In genomic region chr11:46073061-46073849, GRCm38 (mm10) we compare ENCODE assay signal across 10 mouse cellular contexts. TPM values are rescaled to one million over a fixed set of nuclear protein-coding genes. Genes with fewer than 3 reads are reported as not detected.
DNase-seq lines count a peak whose midpoint lies in the region; ATAC-seq and TF ChIP-seq lines count a peak whose summit lies in the region.
"Had no signal": no experiment of that assay in that cellular context is flagged by ENCODE, and none has a peak within 500 bp of the region (broad histone marks: within the 10 kb centered on the region; RNA-seq: fewer than 3 reads in every experiment).

No protein-coding gene starts in this region.

- 58% methylated on average over 15 of the region's 15 CpGs for WGBS in lung, embryonic 15.5 days
- 49% methylated on average over 15 of the region's 15 CpGs for WGBS in lung, adult 2 months
- WGBS in heart, embryonic 13.5 days = 53% methylated on average over 15 of the region's 15 CpGs

- no peak for ATAC-seq in lung, embryonic 15.5 days (ENCODE audit: borderline replicate concordance, extremely low read depth, low FRiP score, low TSS enrichment)
- no peak for ATAC-seq in heart, embryonic 13.5 days (ENCODE audit: extremely low read depth, insufficient number of reproducible peaks, low FRiP score, low TSS enrichment)

- peaks cover 61% of the 10 kb centered on the region for H3K4me1 ChIP-seq in lung, embryonic 15.5 days
- peaks cover 36% of the 10 kb centered on the region for H3K4me1 ChIP-seq in lung, adult 2 months (ENCODE audit: control insufficient read depth, insufficient read depth, low read length)
- peaks cover 89% of the 10 kb centered on the region for H3K4me1 ChIP-seq in heart, embryonic 13.5 days

- H3K9me3 ChIP-seq in lung, embryonic 15.5 days = no peaks in the 10 kb centered on the region
- H3K9me3 ChIP-seq in heart, embryonic 13.5 days = no peaks in the 10 kb centered on the region

- peak overlapping the region; percentile 64 for H3K27ac ChIP-seq in lung, embryonic 15.5 days
- peak overlapping the region; percentile 77 for H3K27ac ChIP-seq in heart, embryonic 13.5 days (replicated peaks)

- no peak for TF ChIP-seq POLR2A in lung, adult 2 months (IDR thresholded peaks at IDR 0.05; ENCODE audit: borderline replicate concordance, extremely low read depth, low read depth, low read length)
- no peak for TF ChIP-seq POLR2A in myocyte (IDR thresholded peaks at IDR 0.05; ENCODE audit: insufficient read length, low read depth)

- H3K9ac ChIP-seq in lung, embryonic 15.5 days = no peak overlapping the region
- peak overlapping the region; percentile 61 for H3K9ac ChIP-seq in heart, embryonic 13.5 days

- DNase-seq in embryo, embryonic 10.5 days (ENCODE audit: low spot score) = peak; percentile 41
- no peak for DNase-seq in embryo, embryonic 9.5 days (ENCODE audit: extremely low spot score)
- DNase-seq in lung, adult 2 months = no peak
- no peak for DNase-seq in thymus, postnatal 14 days
- DNase-seq in B cell, adult 2 months = no peak
- DNase-seq: cerebellum, postnatal 36 days; thymus, adult 18-20 months had no signal

- H3K4me2 ChIP-seq in lung, embryonic 15.5 days = no peak overlapping the region
- no peak overlapping the region for H3K4me2 ChIP-seq in heart, embryonic 13.5 days
- peak overlapping the region; percentile 80 for H3K4me2 ChIP-seq in myocyte (ENCODE audit: low read depth)

- no peaks in the 10 kb centered on the region for H3K27me3 ChIP-seq in lung, embryonic 15.5 days
- H3K27me3 ChIP-seq in heart, embryonic 13.5 days (replicated peaks) = no peaks in the 10 kb centered on the region
- no peaks in the 10 kb centered on the region for H3K27me3 ChIP-seq in myocyte (ENCODE audit: control insufficient read depth, insufficient read depth, insufficient read length)

- no peak overlapping the region for H3K4me3 ChIP-seq in lung, embryonic 15.5 days
- no peak overlapping the region for H3K4me3 ChIP-seq in lung, adult 2 months (replicated peaks; ENCODE audit: extremely low read depth, low read depth, low read length)
- H3K4me3 ChIP-seq in heart, embryonic 13.5 days = no peak overlapping the region
- H3K4me3 ChIP-seq in myocyte = no peak overlapping the region

- H3K36me3 ChIP-seq in lung, embryonic 15.5 days = peaks cover 16% of the 10 kb centered on the region
- peaks cover 81% of the 10 kb centered on the region for H3K36me3 ChIP-seq in heart, embryonic 13.5 days
- peaks cover 30% of the 10 kb centered on the region for H3K36me3 ChIP-seq in myocyte (ENCODE audit: control insufficient read depth, insufficient read depth)

- peak overlapping the region; percentile 8 for H3ac ChIP-seq in myocyte (ENCODE audit: control insufficient read depth, insufficient read length)

- TF ChIP-seq CTCF in lung, adult 2 months (IDR thresholded peaks at IDR 0.05; ENCODE audit: insufficient read depth, low read length) = no peak

- peaks cover 32% of the 10 kb centered on the region for H3K79me2 ChIP-seq in myocyte (ENCODE audit: control insufficient read depth, insufficient read depth)

TF ChIP-seq in myocyte, 11 proteins besides CTCF, POLR2A, EP300 and RAD21:
- peak; percentile 67 for TF ChIP-seq TCF3 (IDR thresholded peaks at IDR 0.05; ENCODE audit: insufficient read length, low read depth)
- no peak for TF ChIP-seq SRF (IDR thresholded peaks at IDR 0.05; ENCODE audit: control insufficient read depth, insufficient read length, low read depth)
- no peak for TF ChIP-seq USF1 (IDR thresholded peaks at IDR 0.05; ENCODE audit: low read depth)
- peak; percentile 49 for TF ChIP-seq POLR2AphosphoS2 (IDR thresholded peaks at IDR 0.05; ENCODE audit: insufficient read length, low read depth)
- TF ChIP-seq CEBPB (IDR thresholded peaks at IDR 0.05; ENCODE audit: insufficient read depth, poor library complexity, severe bottlenecking) = peak; percentile 79
- peak; percentile 97 for TF ChIP-seq TCF12 (IDR thresholded peaks at IDR 0.05; ENCODE audit: insufficient read depth, poor library complexity, severe bottlenecking)
- TF ChIP-seq E2F4 (IDR thresholded peaks at IDR 0.05; ENCODE audit: insufficient read depth) = no peak
- no peak for TF ChIP-seq MAX (IDR thresholded peaks at IDR 0.05; ENCODE audit: low read depth)
- TF ChIP-seq MYOG (IDR thresholded peaks at IDR 0.05; ENCODE audit: control insufficient read depth in 1 of 3, insufficient read depth in 1 of 3, insufficient read length in 2 of 3, low read depth in 2 of 3) = peak in 2 of 3 experiments; percentile 87
- TF ChIP-seq REST (IDR thresholded peaks at IDR 0.05; ENCODE audit: insufficient read depth, insufficient read length) = no peak
- TF ChIP-seq MYOD1 (IDR thresholded peaks at IDR 0.05; ENCODE audit: control insufficient read depth in 1 of 3, insufficient read length in 2 of 3, low read depth in 2 of 3) = peak; percentile 62 to 80 (median 63)

RNA-seq across cellular contexts. Expression of gene Adam19, which starts 17.5 kb away (rescaled TPM):
- polyA plus RNA-seq in lung, embryonic 15.5 days (2015; fragmentation: Nextera tagmentation; extraction: Ambion mirVana) = 22.5 and 23.4 TPM in 2 replicates
- 24.3 and 29.4 TPM in 2 replicates for polyA plus RNA-seq in lung, adult 2 months (2012; rRNA removed)
- 24.2 and 24.7 TPM in 2 replicates for polyA plus RNA-seq in heart, embryonic 13.5 days (2015; fragmentation: Nextera tagmentation; extraction: Ambion mirVana)
- 43.2 TPM for polyA plus RNA-seq in myocyte (2012; fragmentation: generic; extraction: Trizol)

RNA-seq across cellular contexts. Expression of gene Gm12166, which starts 21.1 kb away (rescaled TPM):
- polyA plus RNA-seq in lung, embryonic 15.5 days (2015; fragmentation: Nextera tagmentation; extraction: Ambion mirVana) = 4.5 and 4.7 TPM in 2 replicates
- polyA plus RNA-seq in lung, adult 2 months (2012; rRNA removed) = 16.8 and 19.8 TPM in 2 replicates
- 4.8 and 5.3 TPM in 2 replicates for polyA plus RNA-seq in heart, embryonic 13.5 days (2015; fragmentation: Nextera tagmentation; extraction: Ambion mirVana)
- polyA plus RNA-seq in myocyte (2012; fragmentation: generic; extraction: Trizol) = 4.3 TPM
